Mouse (Mus musculus): Measurements from ENCODE around the gene Chd3. TPM values are rescaled to one million over a fixed set of nuclear protein-coding genes. Genes with fewer than 3 reads are reported as not detected.

The Chd3 gene
- polyA plus RNA-seq, 1 experiment = 25.7 TPM

DNA sequence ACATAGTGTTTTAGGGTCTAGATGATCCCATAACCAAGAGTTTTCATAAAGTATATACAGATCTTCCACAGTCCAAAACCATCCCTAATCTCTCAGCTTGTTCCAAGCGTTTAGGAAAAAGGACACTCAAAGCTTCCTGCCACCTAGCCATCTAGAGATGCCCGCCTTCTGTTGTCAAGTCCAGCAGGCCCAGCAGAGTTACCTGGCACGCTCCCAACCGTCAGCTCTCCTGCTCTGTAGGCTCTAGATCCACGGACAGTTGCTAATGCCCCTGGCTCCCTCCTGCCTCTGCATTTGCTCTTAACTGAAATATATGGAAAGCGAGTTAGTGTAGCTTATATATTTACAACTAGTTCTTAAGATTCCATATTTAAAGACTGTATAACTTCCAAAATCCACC lies 12.2 kb upstream of the Chd3 start:
- no peak for TF ChIP-seq CTCF (IDR thresholded peaks at IDR 0.05; ENCODE audit: low read depth, low read length)
- no peak for TF ChIP-seq EP300 (IDR thresholded peaks at IDR 0.05; ENCODE audit: insufficient read depth, low read depth, low read length)
- TF ChIP-seq POLR2A (IDR thresholded peaks at IDR 0.05; ENCODE audit: insufficient read depth, low read length) = no peak
- H3K27ac ChIP-seq (ENCODE audit: insufficient read depth, low read length) = no peak overlapping the region
- H3K27me3 ChIP-seq (ENCODE audit: control insufficient read depth, insufficient read depth, low read length, poor library complexity, severe bottlenecking) = no peaks in the 10 kb centered on the region
- H3K4me1 ChIP-seq (ENCODE audit: control insufficient read depth, insufficient read depth, low read length) = no peaks in the 10 kb centered on the region
- no peak overlapping the region for H3K9ac ChIP-seq (ENCODE audit: low read depth, poor library complexity, severe bottlenecking)
- no peaks in the 10 kb centered on the region for H3K36me3 ChIP-seq (ENCODE audit: control insufficient read depth, insufficient read depth, low read length, poor library complexity, severe bottlenecking)
- H3K9me3 ChIP-seq (replicated peaks; ENCODE audit: control insufficient read depth, insufficient read depth, low read length, poor library complexity, severe bottlenecking) = no peaks in the 10 kb centered on the region
- H3K4me3 ChIP-seq (ENCODE audit: low read depth, low read length) = no peak overlapping the region

DNA sequence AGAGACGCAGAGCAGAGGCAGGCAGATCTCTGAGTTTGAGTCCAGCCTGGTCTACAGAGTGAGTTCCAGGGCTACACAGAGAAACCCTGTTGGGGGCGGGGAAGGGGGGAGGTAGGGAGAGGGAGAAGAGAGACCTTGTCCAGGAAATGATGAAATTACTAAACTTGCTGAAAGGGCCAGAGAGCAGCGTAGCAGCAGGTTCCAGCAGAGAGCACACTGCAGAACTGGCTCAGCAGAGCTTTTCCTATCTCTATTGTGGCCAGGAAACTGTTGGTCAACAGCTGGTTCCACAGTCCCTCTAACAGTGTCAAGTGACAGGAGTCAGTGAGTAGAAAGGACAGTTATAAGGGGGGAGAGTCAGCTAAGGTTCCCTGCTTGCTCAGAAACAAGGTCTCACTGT lies 10.4 kb upstream of the Chd3 start:
- Histone ChIP-seq H3K27ac (ENCODE audit: insufficient read depth, low read length) (no peak overlapping the region), H3K9ac (ENCODE audit: low read depth, poor library complexity, severe bottlenecking) (no peak overlapping the region), H3K9me3 (replicated peaks; ENCODE audit: control insufficient read depth, insufficient read depth, low read length, poor library complexity, severe bottlenecking) (no peaks in the 10 kb centered on the region), H3K4me3 (ENCODE audit: low read depth, low read length) (no peak overlapping the region), H3K4me1 (ENCODE audit: control insufficient read depth, insufficient read depth, low read length) (no peaks in the 10 kb centered on the region), H3K36me3 (ENCODE audit: control insufficient read depth, insufficient read depth, low read length, poor library complexity, severe bottlenecking) (no peaks in the 10 kb centered on the region), H3K27me3 (ENCODE audit: control insufficient read depth, insufficient read depth, low read length, poor library complexity, severe bottlenecking) (no peaks in the 10 kb centered on the region)
- no peak for TF ChIP-seq CTCF (IDR thresholded peaks at IDR 0.05; ENCODE audit: low read depth, low read length)
- TF ChIP-seq POLR2A (IDR thresholded peaks at IDR 0.05; ENCODE audit: insufficient read depth, low read length) = no peak
- no peak for TF ChIP-seq EP300 (IDR thresholded peaks at IDR 0.05; ENCODE audit: insufficient read depth, low read depth, low read length)

DNA sequence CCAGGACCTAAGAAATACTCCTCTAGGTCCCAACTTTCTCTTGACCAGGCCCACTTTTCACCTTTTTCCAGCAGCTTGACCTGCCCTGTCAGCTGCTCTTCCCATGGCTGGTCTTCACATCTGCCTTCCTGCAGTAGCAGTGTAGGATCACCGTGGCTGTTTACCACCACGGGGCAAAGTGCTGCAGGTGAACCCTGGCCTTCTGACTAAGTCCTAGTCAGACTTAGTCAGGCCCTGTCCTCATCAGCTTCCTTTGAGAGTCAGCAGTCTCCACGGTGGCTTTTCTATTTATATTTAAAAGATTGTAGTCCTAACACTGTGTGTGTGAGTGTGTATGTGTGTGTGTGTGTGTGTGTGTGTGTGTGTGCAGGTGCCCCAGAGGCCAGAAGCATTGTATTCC lies 8.6 kb upstream of the Chd3 start:
- no peaks in the 10 kb centered on the region for H3K36me3 ChIP-seq (ENCODE audit: control insufficient read depth, insufficient read depth, low read length, poor library complexity, severe bottlenecking)
- no peak for TF ChIP-seq EP300 (IDR thresholded peaks at IDR 0.05; ENCODE audit: insufficient read depth, low read depth, low read length)
- TF ChIP-seq POLR2A (IDR thresholded peaks at IDR 0.05; ENCODE audit: insufficient read depth, low read length) = no peak
- TF ChIP-seq CTCF (IDR thresholded peaks at IDR 0.05; ENCODE audit: low read depth, low read length) = no peak

DNA sequence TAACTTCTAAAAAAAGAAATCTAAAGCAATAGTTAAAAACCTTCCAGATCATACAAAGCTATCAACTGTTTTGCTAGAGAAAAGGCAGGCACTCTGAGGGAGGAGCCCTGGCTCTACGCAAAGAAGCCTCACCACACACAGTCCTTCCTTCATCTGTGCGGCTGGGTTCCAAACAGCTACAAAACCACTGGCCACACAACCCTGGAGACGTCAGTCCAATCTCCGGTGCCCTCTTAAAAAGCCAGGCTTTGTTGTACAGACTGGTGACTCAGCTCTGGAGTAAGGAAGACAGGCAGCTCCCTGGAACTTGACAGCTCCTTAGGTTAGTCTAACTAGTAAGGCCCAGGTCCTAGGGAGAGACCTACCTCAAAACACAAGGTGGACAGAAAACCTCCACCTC lies 6.4 kb upstream of the Chd3 start:
- TF ChIP-seq POLR2A (IDR thresholded peaks at IDR 0.05; ENCODE audit: insufficient read depth, low read length) (no peak), CTCF (IDR thresholded peaks at IDR 0.05; ENCODE audit: low read depth, low read length) (no peak), EP300 (IDR thresholded peaks at IDR 0.05; ENCODE audit: insufficient read depth, low read depth, low read length) (no peak)
- no peaks in the 10 kb centered on the region; the same call in 1 of the 2 replicates for H3K27me3 ChIP-seq (ENCODE audit: control insufficient read depth, insufficient read depth, low read length, poor library complexity, severe bottlenecking)
- H3K36me3 ChIP-seq (ENCODE audit: control insufficient read depth, insufficient read depth, low read length, poor library complexity, severe bottlenecking) = no peaks in the 10 kb centered on the region
- H3K4me1 ChIP-seq (ENCODE audit: control insufficient read depth, insufficient read depth, low read length) = no peaks in the 10 kb centered on the region
- H3K27ac ChIP-seq (ENCODE audit: insufficient read depth, low read length) = no peak overlapping the region
- no peak overlapping the region for H3K9ac ChIP-seq (ENCODE audit: low read depth, poor library complexity, severe bottlenecking)
- no peaks in the 10 kb centered on the region for H3K9me3 ChIP-seq (replicated peaks; ENCODE audit: control insufficient read depth, insufficient read depth, low read length, poor library complexity, severe bottlenecking)
- no peak overlapping the region for H3K4me3 ChIP-seq (ENCODE audit: low read depth, low read length)

More for the DNA sequence above, 8.6 kb upstream of the Chd3 start:
- H3K9ac ChIP-seq (ENCODE audit: low read depth, poor library complexity, severe bottlenecking) = no peak overlapping the region
- H3K4me1 ChIP-seq (ENCODE audit: control insufficient read depth, insufficient read depth, low read length) = no peaks in the 10 kb centered on the region
- H3K27ac ChIP-seq (ENCODE audit: insufficient read depth, low read length) = no peak overlapping the region
- H3K27me3 ChIP-seq (ENCODE audit: control insufficient read depth, insufficient read depth, low read length, poor library complexity, severe bottlenecking) = no peaks in the 10 kb centered on the region; the same call in 1 of the 2 replicates
- no peak overlapping the region for H3K4me3 ChIP-seq (ENCODE audit: low read depth, low read length)
- H3K9me3 ChIP-seq (replicated peaks; ENCODE audit: control insufficient read depth, insufficient read depth, low read length, poor library complexity, severe bottlenecking) = no peaks in the 10 kb centered on the region

DNA sequence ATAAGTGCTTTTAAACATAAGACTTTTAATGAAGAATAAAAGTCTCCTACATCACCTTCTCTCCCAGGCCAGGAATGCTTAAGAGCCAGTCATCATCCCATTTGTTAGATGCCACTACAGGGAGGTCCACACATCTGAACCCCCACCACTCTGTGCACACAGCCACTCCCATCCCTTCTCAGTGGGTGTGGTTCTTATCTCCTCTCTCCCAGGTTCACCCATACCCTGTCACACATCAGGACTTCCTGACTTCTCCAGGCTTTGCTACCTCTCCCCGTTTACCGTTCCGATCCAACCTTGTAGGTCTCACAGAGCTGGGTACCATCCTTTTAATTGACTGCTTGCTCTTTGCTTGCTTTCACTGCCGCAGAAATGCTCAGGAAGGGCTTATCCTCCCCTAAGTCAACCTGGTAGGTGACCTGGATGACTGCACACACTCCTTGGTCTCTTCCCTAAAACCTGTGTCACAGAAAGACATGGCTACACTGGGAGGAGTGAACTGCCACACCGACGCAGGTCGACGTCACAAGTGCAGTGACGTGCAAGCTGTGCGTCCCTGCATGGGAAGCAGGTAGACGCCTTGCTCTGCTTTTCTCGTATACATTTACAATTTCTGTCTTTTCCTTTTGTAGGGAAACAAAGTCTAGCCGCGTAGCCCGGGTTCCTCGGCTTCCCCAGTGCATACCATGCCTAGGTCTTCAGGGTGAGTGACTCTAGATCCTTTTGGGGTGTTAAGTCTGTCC lies 4.2 kb upstream of the Chd3 start:
- no peak overlapping the region for H3K27ac ChIP-seq (ENCODE audit: insufficient read depth, low read length)
- H3K9ac ChIP-seq (ENCODE audit: low read depth, poor library complexity, severe bottlenecking) = no peak overlapping the region
- H3K4me3 ChIP-seq (ENCODE audit: low read depth, low read length) = peak overlapping the region; percentile 65
- H3K9me3 ChIP-seq (replicated peaks; ENCODE audit: control insufficient read depth, insufficient read depth, low read length, poor library complexity, severe bottlenecking) = no peaks in the 10 kb centered on the region
- no peaks in the 10 kb centered on the region for H3K36me3 ChIP-seq (ENCODE audit: control insufficient read depth, insufficient read depth, low read length, poor library complexity, severe bottlenecking)
- no peaks in the 10 kb centered on the region for H3K4me1 ChIP-seq (ENCODE audit: control insufficient read depth, insufficient read depth, low read length)
- H3K27me3 ChIP-seq (ENCODE audit: control insufficient read depth, insufficient read depth, low read length, poor library complexity, severe bottlenecking) = peaks cover 8% of the 10 kb centered on the region
- TF ChIP-seq EP300 (IDR thresholded peaks at IDR 0.05; ENCODE audit: insufficient read depth, low read depth, low read length) (no peak), CTCF (IDR thresholded peaks at IDR 0.05; ENCODE audit: low read depth, low read length) (no peak), POLR2A (IDR thresholded peaks at IDR 0.05; ENCODE audit: insufficient read depth, low read length) (no peak)

DNA sequence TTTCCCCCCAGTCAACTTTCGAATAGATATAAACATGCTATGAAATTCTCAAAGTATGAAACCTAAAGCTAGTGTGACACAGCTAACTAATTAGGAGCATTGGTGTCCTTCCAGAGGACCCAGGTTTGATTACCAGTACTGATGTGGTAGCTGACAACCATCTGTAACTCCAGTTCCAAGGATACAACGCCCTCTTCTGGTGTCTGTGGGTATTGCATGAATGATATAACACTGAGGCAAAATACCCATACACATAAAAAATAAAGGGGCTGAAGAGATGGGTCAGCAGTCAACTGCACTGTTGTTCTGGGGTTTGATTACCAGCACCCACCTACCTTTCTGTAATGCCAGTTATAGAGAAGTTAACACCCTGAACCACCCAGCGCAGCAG lies 3.6 kb upstream of the Chd3 start:
- Histone ChIP-seq H3K27ac (ENCODE audit: insufficient read depth, low read length) (no peak overlapping the region), H3K9me3 (replicated peaks; ENCODE audit: control insufficient read depth, insufficient read depth, low read length, poor library complexity, severe bottlenecking) (no peaks in the 10 kb centered on the region), H3K36me3 (ENCODE audit: control insufficient read depth, insufficient read depth, low read length, poor library complexity, severe bottlenecking) (no peaks in the 10 kb centered on the region), H3K9ac (ENCODE audit: low read depth, poor library complexity, severe bottlenecking) (no peak overlapping the region), H3K4me3 (ENCODE audit: low read depth, low read length) (no peak overlapping the region), H3K4me1 (ENCODE audit: control insufficient read depth, insufficient read depth, low read length) (no peaks in the 10 kb centered on the region), H3K27me3 (ENCODE audit: control insufficient read depth, insufficient read depth, low read length, poor library complexity, severe bottlenecking) (peaks cover 11% of the 10 kb centered on the region)
- TF ChIP-seq EP300 (IDR thresholded peaks at IDR 0.05; ENCODE audit: insufficient read depth, low read depth, low read length) = no peak
- no peak for TF ChIP-seq CTCF (IDR thresholded peaks at IDR 0.05; ENCODE audit: low read depth, low read length)
- no peak for TF ChIP-seq POLR2A (IDR thresholded peaks at IDR 0.05; ENCODE audit: insufficient read depth, low read length)

Data from ES-Bruce4 (cell line).